Mouse (Mus musculus): ENCODE measurements at regions not wholly inside any gene's neighbourhood (a gene's known extent, or its start where the extent isn't known, plus 50 kb on each side); places are given as distances from the start of the nearest gene placed in this dataset.

GRCm38 (mm10) chr5:64753142-64753750 lies 49.9 kb upstream of the Klf3 start:
- H3K4me3 ChIP-seq (ENCODE audit: control insufficient read depth in 1 of 2, insufficient read depth in 1 of 2, low read depth in 2 of 2, low read length in 2 of 2), result no peak overlapping the region
- no peaks in the 10 kb centered on the region for H3K27me3 ChIP-seq (ENCODE audit: control insufficient read depth in 1 of 2, insufficient read depth in 2 of 2, low read length in 2 of 2)
- H3K9ac ChIP-seq (ENCODE audit: control insufficient read depth, low read depth, low read length, poor library complexity, severe bottlenecking), result no peak overlapping the region
- no peaks in the 10 kb centered on the region for H3K9me3 ChIP-seq (replicated peaks; ENCODE audit: insufficient read depth, low read length)
- H3K36me3 ChIP-seq (ENCODE audit: control insufficient read depth in 1 of 2, insufficient read depth in 2 of 2, low read length in 2 of 2), result peaks cover 0 to 16% of the 10 kb centered on the region in 2 experiments; a peak in 2 of 4 replicates
- no peaks in the 10 kb centered on the region for H3K79me2 ChIP-seq (ENCODE audit: control insufficient read depth, insufficient read depth, low read length, poor library complexity)
- peaks cover 14% of the 10 kb centered on the region in 2 experiments for H3K4me1 ChIP-seq (ENCODE audit: control insufficient read depth in 1 of 2, insufficient read depth in 2 of 2, low read length in 2 of 2)
- DNase-seq (ENCODE audit: low read depth, low spot score), result peak; percentile 15
- H3K27ac ChIP-seq (ENCODE audit: control insufficient read depth, low read depth, low read length), result no peak overlapping the region
- TF ChIP-seq ELF1 (IDR thresholded peaks at IDR 0.05; ENCODE audit: low read depth, low read length) (no peak), ZC3H11A (IDR thresholded peaks at IDR 0.05; ENCODE audit: low read depth, low read length) (no peak), ZMIZ1 (IDR thresholded peaks at IDR 0.05; ENCODE audit: low read depth, low read length) (no peak), JUND (IDR thresholded peaks at IDR 0.05; ENCODE audit: low read depth, low read length) (no peak), GABPA (IDR thresholded peaks at IDR 0.05; ENCODE audit: low read depth, low read length) (no peak), POLR2AphosphoS5 (IDR thresholded peaks at IDR 0.05; ENCODE audit: borderline replicate concordance, low read depth, low read length) (no peak), CTCF (IDR thresholded peaks at IDR 0.05 in 2 of 3, conservative IDR thresholded peaks at IDR 0.05 in 1 of 3; ENCODE audit: control insufficient read depth in 1 of 3, insufficient read depth in 1 of 3, low read depth in 2 of 3, low read length in 3 of 3, poor library complexity in 1 of 3, severe bottlenecking in 1 of 3) (no peak), UBTF (IDR thresholded peaks at IDR 0.05; ENCODE audit: borderline replicate concordance, insufficient read depth, low read depth, low read length) (no peak), MYB (IDR thresholded peaks at IDR 0.05; ENCODE audit: low read depth, low read length) (no peak), TAL1 (IDR thresholded peaks at IDR 0.05; ENCODE audit: low read length) (no peak), POLR2A (IDR thresholded peaks at IDR 0.05; ENCODE audit: control insufficient read depth in 1 of 2, insufficient read depth in 1 of 2, low read depth in 1 of 2, low read length in 2 of 2, poor library complexity in 1 of 2) (no peak), HCFC1 (IDR thresholded peaks at IDR 0.05; ENCODE audit: low read depth, low read length) (no peak), ETS1 (IDR thresholded peaks at IDR 0.05; ENCODE audit: low read depth, low read length) (no peak), MXI1 (IDR thresholded peaks at IDR 0.05; ENCODE audit: low read depth, low read length) (no peak), TBP (IDR thresholded peaks at IDR 0.05; ENCODE audit: low read depth, low read length) (no peak)

All from MEL (cell line).